Mouse (Mus musculus) limb, embryonic 14.5 days (tissue): ENCODE measurements around the gene Rbms3. TPM values are rescaled to one million over a fixed set of nuclear protein-coding genes. Genes with fewer than 3 reads are reported as not detected.
A peak's percentile ranks its signal among the peaks of the same experiment; 100 is the strongest.

Source experiments
- ATAC-seq: fragments of 200-750 bp; cut with Nextera tagmentation; 2 replicates; pipeline ENCODE4 v1.8.0; 2017; ENCODE audit warnings: low read depth, moderate number of reproducible peaks, moderate TSS enrichment; ENCODE audit not compliant: low FRiP score
- DNase-seq: peaks from one replicate; pipeline ENCODE4 v3.0.0-alpha.2; 2015; ENCODE audit warnings: low spot score
- H3K27ac ChIP-seq: fragments of 300-500 bp; sonication (generic); replicated peaks from 2 replicates; pipeline ENCODE4 v1.5.1; 2014; ENCODE audit warnings: low read depth, mild to moderate bottlenecking, low read length, moderate library complexity, mixed read lengths
- H3K27me3 ChIP-seq: fragments of 300-500 bp; sonication (generic); 2 replicates; pipeline ENCODE4 v1.6.1; 2014; ENCODE audit warnings: low read length, mixed read lengths; ENCODE audit not compliant: control insufficient read depth, insufficient read depth
- H3K36me3 ChIP-seq: fragments of 300-500 bp; sonication (generic); 2 replicates; pipeline ENCODE4 v1.6.1; 2014; ENCODE audit warnings: mild to moderate bottlenecking, low read length, moderate library complexity, mixed read lengths; ENCODE audit not compliant: control insufficient read depth, insufficient read depth
- H3K4me1 ChIP-seq: fragments of 300-500 bp; sonication (generic); 2 replicates; pipeline ENCODE4 v1.6.1; 2014; ENCODE audit warnings: antibody characterized with exemption, low read length, mixed read lengths; ENCODE audit not compliant: control insufficient read depth, insufficient read depth
- H3K4me2 ChIP-seq: fragments of 300-500 bp; sonication (generic); replicated peaks from 2 replicates; pipeline ENCODE4 v1.6.1; 2014; ENCODE audit warnings: low read depth, mild to moderate bottlenecking, low read length, moderate library complexity; ENCODE audit not compliant: severe bottlenecking
- H3K4me3 ChIP-seq: fragments of 300-500 bp; sonication (generic); replicated peaks from 2 replicates; pipeline ENCODE4 v1.5.1; 2014; ENCODE audit warnings: low read length
- H3K9ac ChIP-seq: fragments of 300-500 bp; sonication (generic); 2 replicates; pipeline ENCODE4 v1.6.1; 2014; ENCODE audit warnings: mild to moderate bottlenecking, low read depth, low read length, moderate library complexity; ENCODE audit not compliant: severe bottlenecking
- H3K9me3 ChIP-seq: fragments of 300-500 bp; sonication (generic); 2 replicates; pipeline ENCODE4 v1.6.1; 2016; ENCODE audit warnings: low read length; ENCODE audit not compliant: control insufficient read depth
- POLR2A ChIP-seq: fragments of 200-500 bp; IDR thresholded peaks from 2 replicates; pipeline ENCODE4 v1.8.0; 2012; ENCODE audit warnings: inconsistent platforms, mild to moderate bottlenecking, moderate library complexity, borderline replicate concordance; ENCODE audit not compliant: insufficient read depth, insufficient read length; ENCODE audit errors: extremely low read depth
- WGBS: fragments of 180-500 bp; shearing (Covaris S2); extraction: QIAGEN DNeasy Blood & Tissue Kit; methylation state at CpG from one replicate; pipeline ENCODE4 v1.1.7; 2014; 5-methylcytosine and 5-hydroxymethylcytosine counted together
- polyA plus RNA-seq, 2 experiments: library from polyadenylated mRNA; depleted of rRNA in 1 of 2; stranded (reverse) in 1 of 2; unstranded in 1 of 2; fragments of >200 nt; fragmentation: Nextera tagmentation in 1 of 2; extraction: Ambion mirVana in 1 of 2; gene quantifications; 2 replicates each; pipeline versions ENCODE4 v1.2.1 to v1.2.3; 2012 to 2014

Gene Rbms3
- polyA plus RNA-seq, 2 experiments: 42.1 to 94.5 TPM

DNA sequence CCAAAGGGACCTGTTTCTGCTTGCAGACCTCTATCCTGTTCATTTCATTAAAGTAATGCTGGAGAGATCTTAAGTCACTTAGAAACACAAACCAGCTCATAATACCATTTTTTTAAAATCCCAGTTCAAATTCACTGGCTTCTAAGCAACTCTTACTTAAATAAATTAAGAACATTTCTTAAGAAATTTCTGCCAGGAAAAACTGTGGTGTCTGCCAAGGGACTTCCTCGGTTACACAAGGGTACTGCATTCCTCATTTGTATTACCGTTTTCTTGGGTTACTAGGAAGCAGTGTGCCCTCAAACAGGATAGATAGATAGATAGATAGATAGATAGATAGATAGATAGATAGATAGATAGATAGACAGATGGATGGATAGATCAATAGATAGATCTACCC is 627.6 kb downstream of the Rbms3 start:
- Histone ChIP-seq H3K27ac (no peak overlapping the region), H3K4me1 (peaks cover 5% of the 10 kb centered on the region; the same call in 1 of the 2 replicates), H3K9ac (no peak overlapping the region), H3K4me3 (no peak overlapping the region), H3K36me3 (no peaks in the 10 kb centered on the region), H3K4me2 (no peak overlapping the region), H3K27me3 (no peaks in the 10 kb centered on the region), H3K9me3 (no peaks in the 10 kb centered on the region)
- WGBS: 49% methylated on average over 2 of the region's 2 CpGs
- TF ChIP-seq POLR2A: no peak
- no peak for ATAC-seq
- peak; percentile 45 for DNase-seq

DNA sequence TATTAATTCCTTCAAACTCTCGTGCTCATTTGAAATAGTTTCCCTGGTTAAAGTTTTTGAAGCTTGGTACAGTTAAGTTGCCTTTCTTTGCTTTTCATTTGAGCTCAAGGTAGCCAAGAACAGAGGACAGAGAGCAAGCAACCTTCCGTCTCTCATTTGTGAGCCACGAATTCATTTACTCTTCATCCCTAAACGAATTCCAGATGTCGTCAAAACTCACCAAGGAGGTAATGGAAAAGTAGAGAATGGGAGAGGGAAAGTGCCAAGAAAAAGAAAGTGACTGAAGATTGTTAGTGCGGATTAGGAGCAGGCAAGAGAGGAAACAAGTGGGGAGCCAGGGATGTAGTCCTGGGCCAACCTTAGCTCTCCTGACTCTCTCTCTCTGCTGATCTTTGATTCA is 630.5 kb downstream of the Rbms3 start:
- no peaks in the 10 kb centered on the region for H3K9me3 ChIP-seq
- no peaks in the 10 kb centered on the region for H3K27me3 ChIP-seq
- no peaks in the 10 kb centered on the region for H3K36me3 ChIP-seq
- no peak overlapping the region for H3K4me3 ChIP-seq
- ATAC-seq (no peak; the same call in 1 of the 2 replicates), DNase-seq (peak; percentile 73)
- no peak for TF ChIP-seq POLR2A
- H3K4me2 ChIP-seq: no peak overlapping the region
- H3K4me1 ChIP-seq: peaks cover 5% of the 10 kb centered on the region; the same call in 1 of the 2 replicates
- H3K27ac ChIP-seq: peak overlapping the region; percentile 65
- H3K9ac ChIP-seq: no peak overlapping the region
- WGBS: 25% methylated on average over 6 of the region's 6 CpGs

- Histone ChIP-seq H3K27me3 (no peaks in the 10 kb centered on the region), H3K4me1 (no peaks in the 10 kb centered on the region), H3K4me3 (no peak overlapping the region), H3K4me2 (no peak overlapping the region), H3K36me3 (no peaks in the 10 kb centered on the region), H3K27ac (no peak overlapping the region), H3K9me3 (peaks cover 4% of the 10 kb centered on the region; the same call in 1 of the 2 replicates), H3K9ac (no peak overlapping the region)
- ATAC-seq: no peak
- WGBS: 88% methylated on average over 6 of the region's 6 CpGs
- TF ChIP-seq POLR2A: no peak
- no peak for DNase-seq
Observed at GRCm38 (mm10) chr9:116990321-116990720, 639.4 kb downstream of the Rbms3 start.

GRCm38 (mm10) chr9:116980801-116981200 is 648.9 kb downstream of the Rbms3 start:
- DNase-seq (no peak), ATAC-seq (no peak)
- Histone ChIP-seq H3K4me1 (no peaks in the 10 kb centered on the region), H3K36me3 (peaks cover 4% of the 10 kb centered on the region), H3K27me3 (no peaks in the 10 kb centered on the region), H3K9me3 (no peaks in the 10 kb centered on the region), H3K27ac (no peak overlapping the region), H3K4me3 (no peak overlapping the region), H3K4me2 (no peak overlapping the region), H3K9ac (no peak overlapping the region)
- 69% methylated on average over 5 of the region's 5 CpGs for WGBS
- TF ChIP-seq POLR2A: no peak

DNA sequence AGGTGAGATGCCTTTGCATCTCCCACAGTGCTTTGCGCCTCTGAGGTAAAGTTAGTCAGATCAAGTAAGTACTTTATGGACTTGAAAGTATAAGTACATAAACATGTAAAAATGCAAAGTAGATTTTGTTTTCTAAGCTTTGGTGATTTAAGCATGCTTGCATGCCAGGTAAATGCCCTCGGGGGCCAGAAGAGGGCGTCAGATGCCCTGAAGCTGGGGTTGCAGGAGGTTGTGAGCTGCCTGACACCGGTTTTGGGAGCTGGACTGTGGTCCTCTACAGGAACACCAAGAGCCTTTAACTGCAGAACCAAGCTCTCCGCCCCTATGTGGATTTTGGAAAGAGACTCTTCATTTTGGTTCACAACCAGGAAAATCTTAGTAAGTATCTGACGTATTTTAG is 652.3 kb downstream of the Rbms3 start:
- H3K36me3 ChIP-seq: peaks cover 4% of the 10 kb centered on the region
- no peak overlapping the region for H3K27ac ChIP-seq
- no peaks in the 10 kb centered on the region for H3K4me1 ChIP-seq
- DNase-seq (no peak), ATAC-seq (no peak)
- peaks cover 4% of the 10 kb centered on the region; the same call in 1 of the 2 replicates for H3K9me3 ChIP-seq
- H3K27me3 ChIP-seq: no peaks in the 10 kb centered on the region
- WGBS: 83% methylated on average over 6 of the region's 6 CpGs
- no peak overlapping the region for H3K4me3 ChIP-seq
- H3K9ac ChIP-seq: no peak overlapping the region
- H3K4me2 ChIP-seq: no peak overlapping the region
- no peak for TF ChIP-seq POLR2A
